Mouse (Mus musculus): ENCODE measurements around the gene Fam129b. TPM values are rescaled to one million over a fixed set of nuclear protein-coding genes. Genes with fewer than 3 reads are reported as not detected.

Fam129b gene
- 40.9 and 49.2 TPM in 2 replicates for polyA plus RNA-seq (2012; rRNA removed)

DNA sequence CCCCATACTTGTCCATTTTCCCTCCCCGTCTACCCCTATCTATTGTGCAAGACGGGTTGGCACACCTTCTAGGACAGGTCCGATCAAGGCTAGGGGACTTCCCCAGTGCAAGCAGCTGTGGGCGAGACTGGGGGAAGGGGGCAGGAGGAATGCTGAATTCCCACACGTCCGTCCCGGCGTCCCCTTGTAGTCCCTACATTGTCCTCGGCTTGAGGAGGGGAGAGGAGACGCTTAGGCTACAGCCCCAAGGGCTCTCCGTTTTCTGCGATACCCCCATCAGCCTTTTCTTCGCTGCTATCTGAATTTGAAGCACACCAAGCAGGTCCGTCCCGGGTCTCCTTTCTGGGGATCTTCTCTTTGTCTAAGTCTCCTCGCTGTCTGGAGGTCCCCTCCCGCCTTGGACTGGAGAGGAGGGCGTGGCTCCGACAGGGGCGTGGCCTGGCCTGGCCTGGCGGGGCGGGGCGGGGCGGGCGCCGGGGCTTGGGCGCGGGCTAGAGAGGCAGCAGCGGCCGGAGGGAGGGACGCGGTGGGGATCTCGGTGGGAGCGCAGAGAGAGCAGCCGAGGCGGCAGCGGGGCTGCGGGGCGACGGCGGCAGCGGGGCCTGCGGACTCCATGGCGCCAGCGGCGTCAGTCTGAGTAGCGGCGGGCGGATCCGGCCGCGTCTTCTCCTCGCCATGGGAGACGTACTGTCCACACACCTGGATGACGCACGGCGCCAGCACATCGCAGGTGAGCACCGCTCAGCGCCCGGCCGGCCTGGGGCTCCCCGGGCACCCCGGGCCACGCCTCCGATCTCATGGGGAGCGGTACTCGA, at the start of gene Fam129b:
Fam129b (plus strand) TSS at position 440 of the 815 bp plus-strand sequence.

DNA sequence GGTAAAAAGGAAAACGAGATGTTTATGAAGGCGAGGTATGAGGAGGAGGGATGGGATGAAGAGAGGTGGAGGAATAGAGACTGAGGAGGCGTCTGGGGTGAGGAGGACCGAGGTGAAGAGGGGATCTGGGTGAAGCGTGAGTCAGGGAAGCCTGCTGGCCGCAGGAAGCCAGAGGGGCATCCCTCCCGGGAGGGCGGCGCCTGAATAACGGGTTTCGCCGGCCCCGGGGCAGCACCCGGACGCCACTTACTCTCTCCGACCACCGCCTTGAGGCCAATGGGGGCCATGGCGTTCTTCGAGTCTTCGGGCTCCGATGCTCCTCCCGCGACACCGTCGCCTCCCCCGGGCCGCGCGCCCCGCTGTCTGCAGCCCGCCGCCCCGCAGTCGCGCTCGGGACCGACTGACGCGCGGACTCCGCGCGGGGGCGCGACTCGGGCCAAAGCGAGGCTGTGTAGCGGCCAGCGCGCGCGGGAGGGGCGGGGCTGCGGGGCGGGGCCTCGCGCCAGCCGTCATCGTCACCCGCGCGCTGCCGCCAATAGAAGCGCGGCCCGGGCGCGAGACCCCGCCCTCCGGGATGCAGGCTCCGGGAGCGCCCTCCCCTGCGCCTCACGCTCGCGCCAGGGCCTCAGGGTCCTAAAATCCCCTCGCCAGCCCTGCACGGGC, 29.0 kb upstream of the Fam129b start, which contains the start of gene Stxbp1:
Stxbp1 (minus strand) TSS at position 441 of the 663 bp plus-strand sequence.

DNA sequence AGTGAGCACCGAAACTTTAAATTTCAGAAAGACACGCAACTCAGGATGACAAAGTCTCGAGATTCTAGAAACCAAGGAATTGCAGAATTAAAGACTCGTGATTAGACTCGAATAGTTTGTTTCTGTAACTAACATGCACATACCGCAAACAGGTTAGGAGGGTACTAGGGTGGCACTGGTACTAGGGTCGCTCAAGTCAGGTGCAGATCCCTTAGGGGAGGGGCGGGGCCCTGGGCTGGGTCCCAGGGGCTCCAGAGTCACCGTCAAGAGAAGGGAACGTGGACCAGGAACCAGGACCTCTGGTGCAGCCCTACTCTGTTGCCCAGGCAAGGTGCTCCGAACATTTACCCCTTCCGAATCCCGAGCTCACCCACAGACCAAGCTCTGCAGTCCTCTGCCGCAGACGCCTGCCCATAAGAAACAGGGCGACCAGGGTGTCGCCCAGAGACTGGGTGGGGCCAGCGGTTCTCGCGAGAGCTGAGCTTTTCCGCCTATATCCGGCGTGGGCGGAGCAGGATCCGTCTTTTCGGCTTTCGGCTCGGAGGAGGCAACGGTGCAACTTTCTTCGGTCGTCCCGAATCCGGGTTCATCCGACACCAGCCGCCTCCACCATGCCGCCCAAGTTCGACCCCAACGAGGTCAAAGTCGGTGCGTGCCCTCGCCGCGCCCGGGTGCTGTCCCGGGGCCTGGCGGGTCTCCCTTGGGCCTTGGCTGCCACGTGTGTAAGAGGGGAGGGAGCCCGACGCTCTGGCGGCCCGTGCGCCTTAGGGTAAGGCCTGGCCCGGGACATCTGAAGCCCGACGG, 85.5 kb downstream of the Fam129b start, which contains the start of the genes Rpl12 and Lrsam1:
Rpl12 (plus strand) TSS at position 368 of the 804 bp plus-strand sequence.
Lrsam1 (minus strand) TSS at position 423 of the 804 bp plus-strand sequence.

Other genes with a start within 250 kb of the Fam129b start
- gene Eng, start 229.5 kb upstream of the Fam129b start, polyA plus RNA-seq (2012; rRNA removed) = 24.4 and 31.1 TPM in 2 replicates
- gene Fpgs, start 172.0 kb upstream of the Fam129b start, polyA plus RNA-seq (2012; rRNA removed) = 35.7 and 45.6 TPM in 2 replicates
- 243 and 261 TPM in 2 replicates for gene Cdk9, start 163.0 kb upstream of the Fam129b start, polyA plus RNA-seq (2012; rRNA removed)
- gene Sh2d3c, start 155.1 kb upstream of the Fam129b start, polyA plus RNA-seq (2012; rRNA removed) = 43.8 and 50.4 TPM in 2 replicates
- 3.1 TPM in 2 replicates for gene 6330409D20Rik, start 135.1 kb upstream of the Fam129b start, polyA plus RNA-seq (2012; rRNA removed)
- 66.0 and 68.9 TPM in 2 replicates for gene Tor2a, start 118.9 kb upstream of the Fam129b start, polyA plus RNA-seq (2012; rRNA removed)
- 1.2 and 1.7 TPM in 2 replicates for gene Ttc16, start 100.5 kb upstream of the Fam129b start, polyA plus RNA-seq (2012; rRNA removed)
- gene Ptrh1, start 100.3 kb upstream of the Fam129b start, polyA plus RNA-seq (2012; rRNA removed) = 8.2 and 9.7 TPM in 2 replicates
- gene Cfap157, start 91.7 kb upstream of the Fam129b start, polyA plus RNA-seq (2012; rRNA removed) = 0.41 and 1.1 TPM in 2 replicates
- 156 and 171 TPM in 2 replicates for gene Stxbp1, start 28.9 kb upstream of the Fam129b start, polyA plus RNA-seq (2012; rRNA removed)
- gene Rpl12, start 85.4 kb downstream of the Fam129b start, polyA plus RNA-seq (2012; rRNA removed) = 826 and 889 TPM in 2 replicates
- 26.4 and 26.6 TPM in 2 replicates for gene Lrsam1, start 85.5 kb downstream of the Fam129b start, polyA plus RNA-seq (2012; rRNA removed)
- gene Slc2a8, start 106.0 kb downstream of the Fam129b start, polyA plus RNA-seq (2012; rRNA removed) = 26.6 and 27.4 TPM in 2 replicates